In genomic region chr7:130129359-130129960, GRCm38 (mm10) we compare ENCODE assay signal across 8 mouse cellular contexts.
DNase-seq lines count a peak whose midpoint lies in the region; ATAC-seq and TF ChIP-seq lines count a peak whose summit lies in the region.

No protein-coding gene starts in this region.

- WGBS in kidney, embryonic 15.5 days, result 21% methylated on average over 16 of the region's 16 CpGs
- 27% methylated on average over 16 of the region's 16 CpGs for WGBS in intestine, embryonic 16.5 days
- WGBS in neural tube, embryonic 14.5 days, result 9% methylated on average over 16 of the region's 16 CpGs
- 42% methylated on average over 16 of the region's 16 CpGs for WGBS in liver, postnatal 0 days (ENCODE audit: insufficient replicate concordance)

- H3K4me2 ChIP-seq in kidney, embryonic 15.5 days, result peak overlapping the region; percentile 48
- peak overlapping the region; percentile 1; the same call in 1 of the 2 replicates for H3K4me2 ChIP-seq in intestine, embryonic 16.5 days (ENCODE audit: low read depth, low read length)
- H3K4me2 ChIP-seq in neural tube, embryonic 14.5 days (ENCODE audit: low read depth, low read length), result peak overlapping the region; percentile 29; the same call in 1 of the 2 replicates
- no peak overlapping the region for H3K4me2 ChIP-seq in liver, postnatal 0 days (ENCODE audit: low read depth, low read length)

- H3K27ac ChIP-seq in kidney, embryonic 15.5 days, result peak overlapping the region; percentile 29
- peak overlapping the region; percentile 46; the same call in 1 of the 2 replicates for H3K27ac ChIP-seq in intestine, embryonic 16.5 days (ENCODE audit: low read length)
- H3K27ac ChIP-seq in neural tube, embryonic 14.5 days (ENCODE audit: low read depth, low read length), result no peak overlapping the region
- no peak overlapping the region for H3K27ac ChIP-seq in liver, postnatal 0 days (ENCODE audit: low read depth)

- no peak for ATAC-seq in kidney, embryonic 15.5 days (replicated peaks; ENCODE audit: low FRiP score)
- ATAC-seq in intestine, embryonic 16.5 days, result 0 out of 2 replicates have a peak, but pooled peaks have one; percentile 53
- ATAC-seq in neural tube, embryonic 14.5 days (ENCODE audit: low read depth), result no peak
- no peak for ATAC-seq in megakaryocyte-erythroid progenitor cell, adult 5-6 weeks (replicated peaks; ENCODE audit: low FRiP score, low TSS enrichment, poor library complexity, severe bottlenecking)
- ATAC-seq in liver, postnatal 0 days, result no peak

- H3K4me1 ChIP-seq in kidney, embryonic 15.5 days, result peaks cover 8% of the 10 kb centered on the region
- H3K4me1 ChIP-seq in intestine, embryonic 16.5 days (ENCODE audit: control insufficient read depth, insufficient read depth, low read length), result peaks cover 7% of the 10 kb centered on the region; the same call in 1 of the 2 replicates
- H3K4me1 ChIP-seq in neural tube, embryonic 14.5 days (ENCODE audit: control insufficient read depth, insufficient read depth, low read length), result no peaks in the 10 kb centered on the region
- no peaks in the 10 kb centered on the region for H3K4me1 ChIP-seq in liver, postnatal 0 days (ENCODE audit: insufficient read depth)

- H3K9ac ChIP-seq in kidney, embryonic 15.5 days, result no peak overlapping the region
- H3K9ac ChIP-seq in intestine, embryonic 16.5 days (ENCODE audit: low read depth, low read length), result 0 out of 2 replicates have a peak overlapping the region, but pooled peaks have one; percentile 3
- no peak overlapping the region for H3K9ac ChIP-seq in neural tube, embryonic 14.5 days (replicated peaks; ENCODE audit: low read depth, low read length)
- H3K9ac ChIP-seq in liver, postnatal 0 days (replicated peaks), result no peak overlapping the region

- no peaks in the 10 kb centered on the region for H3K9me3 ChIP-seq in kidney, embryonic 15.5 days (replicated peaks)
- no peaks in the 10 kb centered on the region for H3K9me3 ChIP-seq in intestine, embryonic 16.5 days (ENCODE audit: control insufficient read depth, low read length)
- no peaks in the 10 kb centered on the region for H3K9me3 ChIP-seq in neural tube, embryonic 14.5 days (ENCODE audit: control insufficient read depth, low read length)
- no peaks in the 10 kb centered on the region for H3K9me3 ChIP-seq in liver, postnatal 0 days (ENCODE audit: low read length)

- no peak for TF ChIP-seq EP300 in liver, postnatal 0 days (IDR thresholded peaks at IDR 0.05; ENCODE audit: low read depth)

- TF ChIP-seq CTCF in liver, postnatal 0 days (IDR thresholded peaks at IDR 0.05; ENCODE audit: low read depth), result no peak

- H3K27me3 ChIP-seq in kidney, embryonic 15.5 days, result no peaks in the 10 kb centered on the region
- no peaks in the 10 kb centered on the region for H3K27me3 ChIP-seq in intestine, embryonic 16.5 days (replicated peaks; ENCODE audit: control insufficient read depth, insufficient read depth, low read length)
- H3K27me3 ChIP-seq in neural tube, embryonic 14.5 days (ENCODE audit: control insufficient read depth, insufficient read depth, low read length), result no peaks in the 10 kb centered on the region
- no peaks in the 10 kb centered on the region for H3K27me3 ChIP-seq in liver, postnatal 0 days (ENCODE audit: insufficient read depth, low read length)

- H3K4me3 ChIP-seq in kidney, embryonic 15.5 days (replicated peaks), result no peak overlapping the region
- no peak overlapping the region for H3K4me3 ChIP-seq in intestine, embryonic 16.5 days (ENCODE audit: low read length)
- no peak overlapping the region for H3K4me3 ChIP-seq in neural tube, embryonic 14.5 days (ENCODE audit: low read depth, low read length)
- H3K4me3 ChIP-seq in liver, postnatal 0 days (ENCODE audit: low read depth, low read length), result no peak overlapping the region

- H3K36me3 ChIP-seq in kidney, embryonic 15.5 days, result no peaks in the 10 kb centered on the region
- H3K36me3 ChIP-seq in intestine, embryonic 16.5 days (ENCODE audit: control insufficient read depth, insufficient read depth, low read length), result no peaks in the 10 kb centered on the region
- H3K36me3 ChIP-seq in neural tube, embryonic 14.5 days (ENCODE audit: control insufficient read depth, insufficient read depth, low read length), result no peaks in the 10 kb centered on the region
- no peaks in the 10 kb centered on the region for H3K36me3 ChIP-seq in liver, postnatal 0 days (replicated peaks; ENCODE audit: insufficient read depth, low read length)

- no peak for DNase-seq in kidney, adult 8-10 months
- DNase-seq in embryo, embryonic 11 days, result peak; percentile 37
- DNase-seq in lung, postnatal 10 days, result no peak
- no peak for DNase-seq in liver, postnatal 0 days

Comparison
In these comparisons a context has a peak if more than half of its experiments do, and no peak if none do; other contexts are left out.
1. H3K27ac ChIP-seq: peak in kidney, embryonic 15.5 days (single experiment) and intestine, embryonic 16.5 days (single experiment); none in neural tube, embryonic 14.5 days (single experiment) and liver, postnatal 0 days (single experiment).